Mouse (Mus musculus): ENCODE measurements around the gene Gucy2e. TPM values are rescaled to one million over a fixed set of nuclear protein-coding genes. Genes with fewer than 3 reads are reported as not detected.

Gene Gucy2e
- polyA plus RNA-seq, 1 experiment from 2014 or later = not detected

DNA sequence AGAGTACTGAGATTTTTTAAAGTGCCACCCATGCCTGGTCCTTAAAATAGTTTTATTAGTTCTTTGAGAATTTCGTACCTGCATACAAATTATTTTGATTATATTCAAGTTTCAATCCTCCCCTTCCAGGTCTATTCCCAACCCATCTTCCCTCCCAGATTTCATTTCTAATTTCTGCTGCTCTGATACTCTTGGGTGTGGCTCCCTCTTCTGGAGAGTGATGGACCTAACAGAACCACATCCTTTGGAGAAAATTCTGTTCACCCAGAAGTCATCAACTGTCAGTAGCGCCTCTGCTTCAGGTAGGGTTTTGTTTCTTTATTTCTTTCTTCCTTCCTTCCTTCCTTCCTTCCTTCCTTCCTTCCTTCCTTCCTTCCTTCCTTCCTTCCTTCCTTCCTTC lies 8.1 kb upstream of the Gucy2e start:
- CTCF ChIA-PET = no interaction called here
- peak; percentile 78 for TF ChIP-seq CTCF (IDR thresholded peaks at IDR 0.05)
- ATAC-seq (no peak), DNase-seq (ENCODE audit: low read depth, low spot score) (no peak)
- in situ Hi-C loops (cut with MboI; ENCODE audit: low pct_unique_long_range_greater_than_20kb) = loop anchor here (5.0 to 10.0 kb wide), 3 partner anchors 48 to 180 kb away; partner anchors contain the start of genes Alox8 and Aloxe3
- H3K27me3 ChIP-seq = no peaks in the 10 kb centered on the region
- POLR2A ChIA-PET = no interaction called here

DNA sequence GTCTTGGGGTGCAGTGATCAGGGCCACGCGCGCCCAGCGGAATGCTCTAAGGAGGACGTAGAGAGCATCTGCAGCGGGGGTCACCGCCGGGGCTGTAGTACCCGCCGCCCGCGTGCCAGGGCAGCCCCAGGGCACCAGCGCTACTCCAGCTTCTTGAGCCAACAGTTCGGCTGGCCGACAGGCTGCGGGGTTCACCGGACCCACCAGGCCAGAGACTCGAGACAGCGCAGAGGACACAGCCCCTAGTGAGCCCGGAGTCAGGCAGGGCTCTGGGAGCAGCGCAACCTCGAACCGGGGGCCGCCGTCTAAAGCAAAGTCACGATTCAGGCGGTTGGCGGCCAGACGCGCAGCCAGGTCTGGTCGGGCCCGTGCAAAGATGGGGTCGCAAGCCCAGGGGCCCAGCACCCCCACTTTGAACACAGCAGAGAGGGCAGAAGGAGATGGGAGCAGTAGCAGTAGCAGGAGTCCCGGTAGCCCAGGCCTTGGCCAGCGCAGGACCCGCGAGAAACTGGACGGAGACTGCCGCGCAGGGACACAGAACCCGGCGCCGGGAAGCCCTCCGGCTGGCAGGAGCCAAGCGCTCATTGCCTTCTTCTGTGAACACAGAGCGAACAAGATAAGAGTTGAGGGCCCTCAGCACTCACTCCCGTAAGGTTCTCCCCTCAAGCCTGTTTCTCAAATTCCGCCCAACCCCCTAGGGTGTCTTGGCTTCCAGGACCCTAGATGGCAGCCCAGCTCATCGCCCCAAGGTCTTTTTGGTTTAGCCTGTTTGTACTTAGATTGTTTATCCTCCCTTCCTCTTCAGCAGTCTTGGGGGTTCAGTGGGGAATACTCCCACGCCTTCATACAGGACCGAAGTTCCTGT lies 543 bp downstream of the Gucy2e start:
- no peak for TF ChIP-seq CTCF (IDR thresholded peaks at IDR 0.05)
- no peak for ATAC-seq
- in situ Hi-C loops (cut with MboI; ENCODE audit: low pct_unique_long_range_greater_than_20kb) = no loop called here
- H3K27me3 ChIP-seq = peaks cover 4% of the 10 kb centered on the region
- ChIA-PET POLR2A (interaction anchor here (0.9 kb wide), 1 partner anchor 12 kb away, joined by 3 read pairs; no protein-coding TSS in a partner anchor), CTCF (no interaction called here)
- DNase-seq (ENCODE audit: low read depth, low spot score) = no peak

DNA sequence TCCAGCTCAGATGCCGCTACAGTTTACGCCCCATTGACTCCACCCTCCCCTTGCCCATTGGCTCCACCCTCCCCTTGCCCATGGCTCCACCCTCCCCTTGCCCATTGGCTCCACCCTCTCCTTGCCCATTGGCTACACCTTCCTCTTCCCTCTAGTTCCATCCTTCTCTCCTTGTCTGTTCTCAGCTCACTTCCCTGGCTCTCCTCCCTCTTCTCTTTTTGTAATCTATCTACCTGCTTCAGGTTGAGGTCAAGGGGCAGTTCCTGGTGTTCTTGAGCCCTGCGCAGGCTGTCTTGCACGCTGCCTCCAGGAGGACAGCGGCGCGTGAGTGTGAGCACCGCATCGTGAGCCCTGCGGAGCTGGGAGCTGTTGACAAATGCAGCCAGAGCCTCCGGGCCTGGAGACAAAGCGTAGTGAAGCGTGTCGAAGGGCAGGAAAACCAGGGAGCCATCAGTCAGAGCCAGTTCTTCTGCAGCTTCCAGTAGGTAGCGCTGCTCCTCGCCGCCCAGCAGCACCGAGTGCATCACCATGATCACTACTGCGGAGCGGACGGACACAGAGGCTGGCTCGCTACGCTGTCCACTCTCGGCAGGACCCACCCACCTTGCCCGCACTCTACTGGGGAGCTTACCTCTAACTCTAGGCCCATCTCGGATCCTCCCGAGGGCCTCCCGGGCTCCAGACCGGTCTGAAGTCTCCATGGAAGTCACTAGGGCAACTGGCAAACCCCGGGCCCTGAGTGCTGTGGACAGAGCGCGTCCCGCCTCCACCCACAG lies 1.4 kb downstream of the Gucy2e start:
- CTCF ChIA-PET = interaction anchor here (0.9 kb wide), 1 partner anchor 43 kb away, joined by 3 read pairs; no protein-coding TSS in a partner anchor
- POLR2A ChIA-PET = interaction anchor here (0.9 kb wide), 1 partner anchor 13 kb away, joined by 3 read pairs; no protein-coding TSS in a partner anchor
- no peak for TF ChIP-seq CTCF (IDR thresholded peaks at IDR 0.05)
- ATAC-seq = no peak
- peaks cover 4% of the 10 kb centered on the region for H3K27me3 ChIP-seq
- no peak for DNase-seq (ENCODE audit: low read depth, low spot score)
- in situ Hi-C loops (cut with MboI; ENCODE audit: low pct_unique_long_range_greater_than_20kb) = no loop called here

DNA sequence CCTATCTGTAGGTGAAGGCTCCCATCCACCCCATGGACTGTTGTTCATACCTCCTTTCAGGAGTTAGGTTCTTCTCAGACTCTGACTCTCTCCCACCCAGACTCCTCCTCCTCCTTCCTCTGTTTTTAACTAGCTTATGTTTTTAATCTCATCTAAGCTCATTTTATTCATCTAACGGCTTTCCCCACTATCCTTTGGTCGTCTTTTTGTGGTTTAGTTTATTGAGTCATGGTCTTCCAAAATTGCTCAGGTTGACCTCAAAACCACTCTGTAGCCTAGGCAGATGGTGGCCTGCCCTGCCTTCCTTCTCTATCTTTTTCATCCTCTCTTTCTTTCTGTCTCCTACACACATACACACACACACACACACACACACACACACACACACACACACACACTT lies 3.7 kb downstream of the Gucy2e start:
- DNase-seq (ENCODE audit: low read depth, low spot score) (no peak), ATAC-seq (no peak)
- CTCF ChIA-PET = no interaction called here
- no peak for TF ChIP-seq CTCF (IDR thresholded peaks at IDR 0.05)
- in situ Hi-C loops (cut with MboI; ENCODE audit: low pct_unique_long_range_greater_than_20kb) = no loop called here
- H3K27me3 ChIP-seq = peaks cover 4% of the 10 kb centered on the region
- POLR2A ChIA-PET = no interaction called here

DNA sequence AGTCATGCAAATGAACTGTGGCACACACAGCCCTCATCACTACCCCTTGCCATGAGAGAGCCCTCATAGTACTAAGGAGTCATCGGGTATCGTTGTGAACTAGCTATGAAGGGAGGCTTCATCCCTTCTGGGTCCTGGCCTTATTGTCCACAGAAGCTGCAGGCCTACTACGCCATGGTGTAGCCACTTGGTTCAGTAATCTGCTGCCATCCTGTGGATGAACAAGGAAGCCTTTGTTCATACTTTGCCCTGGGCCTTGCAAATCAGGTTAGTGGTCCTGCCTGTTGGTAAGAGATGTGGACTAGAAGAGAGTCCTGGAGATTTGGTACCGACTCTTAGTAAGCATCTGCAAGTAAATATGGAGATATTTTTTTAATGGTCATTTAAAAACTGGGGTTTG lies 6.4 kb downstream of the Gucy2e start:
- ChIA-PET POLR2A (no interaction called here), CTCF (no interaction called here)
- no peak for TF ChIP-seq CTCF (IDR thresholded peaks at IDR 0.05)
- DNase-seq (ENCODE audit: low read depth, low spot score) (no peak), ATAC-seq (no peak)
- in situ Hi-C loops (cut with MboI; ENCODE audit: low pct_unique_long_range_greater_than_20kb) = no loop called here
- no peaks in the 10 kb centered on the region for H3K27me3 ChIP-seq

DNA sequence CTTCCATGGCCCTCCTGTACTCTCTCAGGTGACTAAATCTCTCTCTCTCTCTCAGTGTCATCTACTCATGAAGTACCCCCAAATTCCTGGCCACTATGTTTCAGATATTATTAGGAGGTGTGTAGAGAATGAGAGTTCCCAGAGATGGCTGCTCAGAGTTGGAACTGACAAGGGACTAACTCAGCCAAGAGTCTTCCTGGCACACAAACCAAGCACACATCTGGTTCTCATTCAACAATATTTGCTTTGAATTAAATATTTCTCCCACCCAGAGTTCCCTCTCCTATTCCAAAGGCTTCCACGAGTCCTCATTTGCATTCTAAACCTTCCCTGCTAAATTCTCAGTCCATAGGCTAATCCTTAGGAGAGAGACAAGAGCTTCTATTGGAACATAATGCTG lies 11.1 kb downstream of the Gucy2e start:
- no peak for DNase-seq (ENCODE audit: low read depth, low spot score)
- H3K27me3 ChIP-seq = peaks cover 7% of the 10 kb centered on the region
- no peak for TF ChIP-seq CTCF (IDR thresholded peaks at IDR 0.05)
- CTCF ChIA-PET = no interaction called here
- in situ Hi-C loops (cut with MboI; ENCODE audit: low pct_unique_long_range_greater_than_20kb) = no loop called here
- POLR2A ChIA-PET = interaction anchor here (0.6 kb wide), 1 partner anchor 51 kb away, joined by 4 read pairs; no protein-coding TSS in a partner anchor
- no peak for ATAC-seq

DNA sequence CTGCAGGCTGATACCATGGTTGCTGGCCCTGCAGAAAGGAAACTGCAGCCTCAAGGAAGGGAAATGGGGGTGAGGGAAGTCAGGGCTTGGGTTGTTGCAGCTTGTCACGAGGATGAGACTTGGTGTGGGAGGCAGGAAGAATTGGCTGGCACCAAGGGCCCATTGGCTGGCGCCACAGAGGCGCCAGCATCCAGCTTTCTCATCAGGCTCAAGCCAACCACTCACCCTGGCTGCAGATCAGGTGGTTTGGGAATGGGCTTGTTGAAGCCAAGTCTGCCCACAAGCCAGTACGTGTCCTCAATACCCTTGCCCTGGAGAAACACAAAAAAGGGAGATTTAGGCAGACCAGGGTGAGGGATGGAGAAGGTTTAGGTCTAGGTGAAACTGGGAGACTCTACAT lies 13.7 kb downstream of the Gucy2e start:
- in situ Hi-C loops (cut with MboI; ENCODE audit: low pct_unique_long_range_greater_than_20kb) = no loop called here
- peaks cover 27% of the 10 kb centered on the region for H3K27me3 ChIP-seq
- POLR2A ChIA-PET = no interaction called here
- DNase-seq (ENCODE audit: low read depth, low spot score) (no peak), ATAC-seq (no peak)
- no peak for TF ChIP-seq CTCF (IDR thresholded peaks at IDR 0.05)
- CTCF ChIA-PET = interaction anchor here (1.8 kb wide), 1 partner anchor 25 kb away, joined by 4 read pairs; no protein-coding TSS in a partner anchor

DNA sequence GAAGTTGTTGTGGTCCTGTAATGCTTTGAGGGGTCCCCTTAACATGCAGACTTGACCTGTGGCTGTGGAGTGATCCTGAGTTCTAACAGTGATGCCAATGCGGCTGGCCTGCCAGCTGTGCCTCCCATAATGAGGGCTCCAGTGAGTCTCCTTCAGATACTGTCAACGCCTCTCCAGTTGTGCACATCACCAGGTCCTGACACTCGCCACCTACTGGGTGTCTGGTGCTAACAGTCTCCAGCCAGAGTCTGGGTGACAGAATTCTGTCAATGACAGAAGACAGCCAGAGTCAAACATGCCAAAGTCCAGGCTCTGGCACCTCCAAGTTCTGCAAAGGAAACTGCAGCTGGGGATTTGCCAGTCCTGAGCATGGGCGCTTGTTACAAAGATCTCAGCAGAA lies 15.8 kb downstream of the Gucy2e start:
- peaks cover 46% of the 10 kb centered on the region for H3K27me3 ChIP-seq
- ATAC-seq (no peak), DNase-seq (ENCODE audit: low read depth, low spot score) (no peak)
- ChIA-PET POLR2A (no interaction called here), CTCF (no interaction called here)
- TF ChIP-seq CTCF (IDR thresholded peaks at IDR 0.05) = no peak
- in situ Hi-C loops (cut with MboI; ENCODE audit: low pct_unique_long_range_greater_than_20kb) = no loop called here

DNA sequence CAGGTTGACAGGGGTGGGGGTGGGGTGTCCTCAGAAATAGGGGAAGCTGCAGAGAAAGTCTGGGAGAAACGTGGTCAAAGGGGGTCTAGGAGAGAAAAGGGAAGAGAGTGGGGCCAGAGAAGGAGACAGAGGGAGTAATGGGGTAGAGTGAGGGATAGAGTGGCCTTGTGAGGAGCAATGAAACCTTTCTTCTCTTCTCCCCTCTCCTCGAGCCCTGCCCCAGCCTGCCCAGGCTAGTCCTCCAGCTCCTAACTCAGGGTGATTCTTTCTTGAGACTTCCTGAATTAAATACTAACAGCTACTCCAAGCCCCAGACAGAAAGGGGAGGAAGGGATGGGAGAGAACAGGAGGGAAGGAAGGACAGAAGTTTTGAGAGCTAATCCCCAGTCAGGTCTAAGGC lies 18.2 kb downstream of the Gucy2e start:
- in situ Hi-C loops (cut with MboI; ENCODE audit: low pct_unique_long_range_greater_than_20kb) = no loop called here
- ChIA-PET POLR2A (no interaction called here), CTCF (interaction anchor here (1.5 kb wide), 1 partner anchor 60 kb away, joined by 3 read pairs; no protein-coding TSS in a partner anchor)
- ATAC-seq (no peak), DNase-seq (ENCODE audit: low read depth, low spot score) (no peak)
- no peak for TF ChIP-seq CTCF (IDR thresholded peaks at IDR 0.05)
- H3K27me3 ChIP-seq = peaks cover 57% of the 10 kb centered on the region

DNA sequence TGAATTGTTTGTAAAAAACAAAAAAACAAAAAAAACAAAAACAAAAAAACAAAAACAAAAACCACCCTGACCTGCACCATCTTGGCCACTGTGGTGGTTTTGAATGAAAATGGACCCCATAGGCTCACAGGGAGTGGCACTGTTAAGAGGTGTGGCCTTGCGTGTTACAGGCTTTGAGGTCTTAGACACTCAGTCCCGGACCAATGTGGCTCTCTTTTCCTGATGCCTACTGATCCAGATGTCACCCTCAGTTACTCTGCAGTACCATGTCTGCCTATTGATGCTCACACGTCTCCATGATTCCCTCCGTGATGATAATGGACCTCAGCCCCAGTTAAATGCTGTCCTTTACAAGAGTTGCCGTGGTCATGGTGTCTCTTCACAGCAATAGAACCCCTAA lies 19.4 kb downstream of the Gucy2e start:
- H3K27me3 ChIP-seq = peaks cover 53% of the 10 kb centered on the region
- ChIA-PET CTCF (no interaction called here), POLR2A (no interaction called here)
- DNase-seq (ENCODE audit: low read depth, low spot score) (no peak), ATAC-seq (no peak)
- in situ Hi-C loops (cut with MboI; ENCODE audit: low pct_unique_long_range_greater_than_20kb) = no loop called here
- no peak for TF ChIP-seq CTCF (IDR thresholded peaks at IDR 0.05)

DNA sequence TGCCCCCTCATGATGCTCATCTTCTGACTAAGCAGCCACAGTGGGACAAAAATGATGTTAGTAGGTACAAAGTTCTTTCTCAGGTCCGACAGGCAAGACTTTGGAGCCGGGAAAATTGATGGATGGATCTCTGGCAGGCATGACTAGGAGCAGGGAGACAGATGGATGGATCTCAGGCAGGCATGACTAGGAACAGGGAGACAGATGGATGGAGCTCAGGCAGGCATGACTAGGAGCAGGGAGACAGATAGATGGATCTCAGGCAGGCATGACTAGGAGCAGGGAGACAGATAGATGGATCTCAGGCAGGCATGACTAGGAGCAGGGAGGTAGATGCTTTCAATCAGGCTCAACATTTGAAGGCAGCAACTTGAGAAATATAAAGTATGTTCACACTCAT lies 25.4 kb downstream of the Gucy2e start:
- DNase-seq (ENCODE audit: low read depth, low spot score) (no peak), ATAC-seq (no peak)
- POLR2A ChIA-PET = no interaction called here
- CTCF ChIA-PET = no interaction called here
- TF ChIP-seq CTCF (IDR thresholded peaks at IDR 0.05) = no peak
- in situ Hi-C loops (cut with MboI; ENCODE audit: low pct_unique_long_range_greater_than_20kb) = no loop called here
- H3K27me3 ChIP-seq = peaks cover 51% of the 10 kb centered on the region
